Comparison of ENCODE assay signal across 8 mouse cellular contexts in the genomic region with DNA sequence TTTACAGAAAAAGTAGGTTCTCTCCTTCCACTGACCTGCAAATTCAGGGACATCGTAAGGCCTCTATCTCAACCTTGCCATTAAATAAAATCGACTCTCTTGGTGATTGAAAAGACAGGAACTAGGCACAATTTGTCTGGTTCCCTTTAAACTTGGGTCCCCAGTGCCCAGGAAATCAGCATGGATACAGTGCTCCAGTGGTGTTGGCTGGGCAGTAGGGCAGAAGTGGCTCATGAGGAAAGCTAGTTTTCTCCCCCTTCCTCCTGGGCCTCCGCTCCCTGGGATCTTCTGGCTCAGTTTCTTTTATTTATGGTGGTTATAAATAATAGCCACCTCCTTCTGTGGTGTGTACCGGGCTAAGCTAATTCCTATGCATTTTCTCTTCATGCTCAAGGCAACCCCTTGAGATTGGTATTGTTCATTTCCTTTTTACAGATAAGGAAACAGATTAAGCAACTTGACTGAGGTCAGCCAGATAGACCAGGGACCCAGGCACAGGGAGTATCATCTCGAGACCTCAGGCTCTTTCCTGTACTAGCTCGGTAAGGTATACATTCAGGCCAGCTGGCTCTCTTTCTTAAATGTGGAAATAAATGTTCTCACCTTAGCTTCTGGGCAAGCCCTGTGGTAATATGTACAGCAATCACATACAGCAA. TPM values are rescaled to one million over a fixed set of nuclear protein-coding genes. Genes with fewer than 3 reads are reported as not detected.
DNase-seq lines count a peak whose midpoint lies in the region; ATAC-seq and TF ChIP-seq lines count a peak whose summit lies in the region.

Gene Tmem253 (plus strand): TSS at position 214 of the 656 bp plus-strand sequence.

- in situ Hi-C loops in CH12.LX (cut with MboI; ENCODE audit: low pct_ligation_motif_present, low pct_unique_long_range_greater_than_20kb, low sequenced_read_pairs) = no loop called here

- peaks cover 6% of the 10 kb centered on the region for H3K27me3 ChIP-seq in erythroblast, embryonic 14.5 days (ENCODE audit: control insufficient read depth)
- H3K27me3 ChIP-seq in CH12.LX (replicated peaks) = no peaks in the 10 kb centered on the region
- no peaks in the 10 kb centered on the region for H3K27me3 ChIP-seq in forebrain, embryonic 16.5 days (replicated peaks; ENCODE audit: control insufficient read depth, insufficient read depth, low read length)
- no peaks in the 10 kb centered on the region; the same call in 1 of the 2 replicates for H3K27me3 ChIP-seq in liver, embryonic 15.5 days

- H3K4me3 ChIP-seq in erythroblast, embryonic 14.5 days (replicated peaks) = peak within 1 kb of the TSS; percentile 64
- peak within 1 kb of the TSS; percentile 60 to 89 (median 79) for H3K4me3 ChIP-seq in CH12.LX (replicated peaks in 1 of 3; ENCODE audit: low read depth in 2 of 3, low read length in 2 of 3, poor library complexity in 1 of 3)
- peak within 1 kb of the TSS; percentile 60 for H3K4me3 ChIP-seq in forebrain, embryonic 16.5 days (replicated peaks; ENCODE audit: low read length)
- H3K4me3 ChIP-seq in liver, embryonic 15.5 days (replicated peaks) = peak within 1 kb of the TSS; percentile 70

- TF ChIP-seq RAD21 in CH12.LX (IDR thresholded peaks at IDR 0.05; ENCODE audit: low read depth, low read length) = no peak

- H3K27ac ChIP-seq in CH12.LX (ENCODE audit: insufficient read depth, low read depth) = no peak within 1 kb of the TSS
- peak within 1 kb of the TSS; percentile 92 for H3K27ac ChIP-seq in forebrain, embryonic 16.5 days (ENCODE audit: low read length)
- H3K27ac ChIP-seq in liver, embryonic 15.5 days (replicated peaks) = peak within 1 kb of the TSS; percentile 71

- peaks cover 54% of the 10 kb centered on the region for H3K4me1 ChIP-seq in erythroblast, embryonic 14.5 days (ENCODE audit: control insufficient read depth)
- H3K4me1 ChIP-seq in CH12.LX (ENCODE audit: control insufficient read depth in 1 of 2, insufficient read depth in 2 of 2) = peaks cover 14 to 47% of the 10 kb centered on the region in 2 experiments
- peaks cover 48% of the 10 kb centered on the region for H3K4me1 ChIP-seq in forebrain, embryonic 16.5 days (replicated peaks; ENCODE audit: control insufficient read depth, insufficient read depth, low read length)
- peaks cover 60% of the 10 kb centered on the region for H3K4me1 ChIP-seq in liver, embryonic 15.5 days (replicated peaks)

- H3K79me2 ChIP-seq in CH12.LX (replicated peaks; ENCODE audit: control insufficient read depth, extremely low read depth, insufficient read depth, poor library complexity, severe bottlenecking) = no peaks in the 10 kb centered on the region; the same call in 1 of the 2 replicates

- H3K36me3 ChIP-seq in erythroblast, embryonic 14.5 days (ENCODE audit: control insufficient read depth) = peaks cover 12% of the 10 kb centered on the region
- peaks cover 0 to 17% of the 10 kb centered on the region in 2 experiments for H3K36me3 ChIP-seq in CH12.LX (replicated peaks in 1 of 2; ENCODE audit: control insufficient read depth in 1 of 2, insufficient read depth in 1 of 2, low read length in 1 of 2)
- H3K36me3 ChIP-seq in forebrain, embryonic 16.5 days (ENCODE audit: control insufficient read depth, insufficient read depth) = no peaks in the 10 kb centered on the region
- H3K36me3 ChIP-seq in liver, embryonic 15.5 days (replicated peaks) = no peaks in the 10 kb centered on the region

- H3K4me2 ChIP-seq in CH12.LX (ENCODE audit: insufficient read depth, low read depth, poor library complexity, severe bottlenecking) = peak within 1 kb of the TSS; percentile 85
- H3K4me2 ChIP-seq in forebrain, embryonic 16.5 days (ENCODE audit: low read length) = peak within 1 kb of the TSS; percentile 73
- peak within 1 kb of the TSS; percentile 96 for H3K4me2 ChIP-seq in liver, embryonic 15.5 days

- TF ChIP-seq POLR2A in CH12.LX (IDR thresholded peaks at IDR 0.05; ENCODE audit: low read depth, low read length) = no peak

- dilution Hi-C loops in CH12.LX (cut with MboI; ENCODE audit: extremely low pct_ligation_motif_present, extremely low pct_unique_long_range_greater_than_20kb, low sequenced_read_pairs) = no loop called here

- peak within 1 kb of the TSS; percentile 96 for H3K9ac ChIP-seq in CH12.LX (ENCODE audit: insufficient read depth, low read depth)
- H3K9ac ChIP-seq in forebrain, embryonic 16.5 days (replicated peaks; ENCODE audit: low read depth, low read length) = peak within 1 kb of the TSS; percentile 83
- H3K9ac ChIP-seq in liver, embryonic 15.5 days = peak within 1 kb of the TSS; percentile 69

- no peaks in the 10 kb centered on the region for H3K9me3 ChIP-seq in erythroblast, embryonic 14.5 days (ENCODE audit: control insufficient read depth, low read length)
- H3K9me3 ChIP-seq in CH12.LX (replicated peaks; ENCODE audit: low read length) = no peaks in the 10 kb centered on the region
- no peaks in the 10 kb centered on the region for H3K9me3 ChIP-seq in forebrain, embryonic 16.5 days (ENCODE audit: control insufficient read depth, low read length)
- no peaks in the 10 kb centered on the region for H3K9me3 ChIP-seq in liver, embryonic 15.5 days (replicated peaks)

- no peak for DNase-seq in CH12.LX (ENCODE audit: extremely low read depth)
- no peak for DNase-seq in retina, embryonic 14.5 days (ENCODE audit: low spot score)
- no peak for DNase-seq in spleen, postnatal 36 days (ENCODE audit: low spot score in 2 of 2)

- TF ChIP-seq EP300 in CH12.LX (IDR thresholded peaks at IDR 0.05; ENCODE audit: low read length) = no peak

- ATAC-seq in erythroblast, adult 5-6 weeks (replicated peaks; ENCODE audit: low FRiP score, poor library complexity, severe bottlenecking) = no peak
- ATAC-seq in forebrain, embryonic 16.5 days = no peak
- no peak for ATAC-seq in liver, embryonic 15.5 days (ENCODE audit: insufficient read depth)
- ATAC-seq in CD4-positive, CD25-positive, alpha-beta regulatory T cell, adult 4 months = no peak

- 28% methylated on average over 6 of the region's 6 CpGs for WGBS in forebrain, embryonic 16.5 days
- 23% methylated on average over 6 of the region's 6 CpGs for WGBS in liver, embryonic 15.5 days (ENCODE audit: insufficient replicate concordance)

- TF ChIP-seq CTCF in CH12.LX (conservative IDR thresholded peaks at IDR 0.05 in 1 of 2, IDR thresholded peaks at IDR 0.05 in 1 of 2; ENCODE audit: low read depth in 2 of 2, low read length in 2 of 2) = no peak

TF ChIP-seq in CH12.LX, 34 proteins besides CTCF, POLR2A, EP300 and RAD21:
- TF ChIP-seq MAZ (IDR thresholded peaks at IDR 0.05; ENCODE audit: low read depth, low read length) = no peak
- no peak for TF ChIP-seq IRF4 (IDR thresholded peaks at IDR 0.05; ENCODE audit: low read depth, low read length)
- no peak for TF ChIP-seq ELF1 (IDR thresholded peaks at IDR 0.05; ENCODE audit: low read depth, low read length)
- TF ChIP-seq ZKSCAN1 (IDR thresholded peaks at IDR 0.05; ENCODE audit: borderline replicate concordance, low read depth, low read length) = no peak
- TF ChIP-seq CHD1 (IDR thresholded peaks at IDR 0.05; ENCODE audit: low read depth, low read length) = no peak
- TF ChIP-seq ZC3H11A (IDR thresholded peaks at IDR 0.05; ENCODE audit: low read depth, low read length) = no peak
- TF ChIP-seq E2F4 (IDR thresholded peaks at IDR 0.05; ENCODE audit: insufficient replicate concordance, low read depth, low read length) = no peak
- no peak for TF ChIP-seq UBTF (IDR thresholded peaks at IDR 0.05; ENCODE audit: low read depth, low read length)
- no peak for TF ChIP-seq ETS1 (conservative IDR thresholded peaks at IDR 0.05; ENCODE audit: low read depth, low read length)
- TF ChIP-seq MYC (IDR thresholded peaks at IDR 0.05; ENCODE audit: low read depth, low read length) = no peak
- TF ChIP-seq KAT2A (IDR thresholded peaks at IDR 0.05; ENCODE audit: insufficient replicate concordance, low read length) = no peak
- no peak for TF ChIP-seq CHD2 (IDR thresholded peaks at IDR 0.05; ENCODE audit: low read length)
- no peak for TF ChIP-seq MAFK (IDR thresholded peaks at IDR 0.05; ENCODE audit: insufficient replicate concordance, low read length)
- TF ChIP-seq MXI1 (IDR thresholded peaks at IDR 0.05; ENCODE audit: low read depth, low read length) = no peak
- no peak for TF ChIP-seq BHLHE40 (IDR thresholded peaks at IDR 0.05; ENCODE audit: low read depth, low read length)
- no peak for TF ChIP-seq MAX (IDR thresholded peaks at IDR 0.05; ENCODE audit: low read length)

RNA-seq across cellular contexts. Expression of gene Tmem253, which starts in this region (rescaled TPM):
- not detected in 2 replicates for polyA plus RNA-seq in erythroblast, embryonic 14.5 days (2012)
- not detected in 2 replicates for total RNA-seq in erythroblast, adult 5-6 weeks (2015; ENCODE audit: low replicate concordance)
- total RNA-seq in erythroblast, adult 5-6 weeks (2017; ENCODE audit: low replicate concordance) = not detected in 2 replicates
- total RNA-seq in CH12.LX (2012; rRNA removed) (0.64 and 0.71 TPM in 2 replicates), CH12.LX (2014; rRNA removed) (not detected in 2 replicates)
- 1.9 and 2.6 TPM in 2 replicates for polyA plus RNA-seq in CH12.LX (2012; ENCODE audit: insufficient read length, low read depth)
- 0.67 and 0.81 TPM in 2 replicates for polyA plus RNA-seq in forebrain, embryonic 16.5 days (2015; fragmentation: Nextera tagmentation; extraction: Ambion mirVana)
- 0.14 and 0.23 TPM in 2 replicates for polyA plus RNA-seq in liver, embryonic 15.5 days (2015; fragmentation: Nextera tagmentation; extraction: Ambion mirVana)
- polyA plus RNA-seq in CD4-positive, CD25-positive, alpha-beta regulatory T cell, adult 4 months (2017; shearing (Covaris generic)) = under 1 TPM in 1 of 2 experiments, not detected in 1; 0.63 TPM
